Mouse (Mus musculus) brain, embryonic 14.5 days (tissue): ENCODE results near the gene Il22ra1.

Experiments used
- CTCF ChIP-seq: fragments of 200-500 bp; IDR thresholded peaks from 2 replicates; pipeline ENCODE4 v1.5.1; 2012; ENCODE audit warnings: inconsistent platforms, mild to moderate bottlenecking, moderate library complexity, borderline replicate concordance; ENCODE audit not compliant: insufficient read depth, insufficient read length; ENCODE audit errors: extremely low read depth
- POLR2A ChIP-seq: fragments of 200-500 bp; IDR thresholded peaks from 2 replicates; pipeline ENCODE4 v1.6.1; 2012; ENCODE audit warnings: mild to moderate bottlenecking, inconsistent platforms, borderline replicate concordance; ENCODE audit not compliant: poor library complexity, insufficient read depth, insufficient read length, severe bottlenecking; ENCODE audit errors: extremely low read depth

- TF ChIP-seq POLR2A (no peak), CTCF (no peak)
Measured at GRCm38 (mm10) chr4:135759356-135759976, 31.5 kb downstream of the Il22ra1 start, which contains the start of gene Myom3.
